Mouse (Mus musculus): ENCODE measurements around the gene Bmp4.

GRCm38 (mm10) chr14:46399925-46400324 is 9.5 kb upstream of the Bmp4 start:
- TF ChIP-seq CTCF (IDR thresholded peaks at IDR 0.05; ENCODE audit: insufficient read depth, low read length) (no peak), POLR2A (IDR thresholded peaks at IDR 0.05; ENCODE audit: borderline replicate concordance, extremely low read depth, low read depth, low read length) (no peak)

Data from lung, adult 2 months (tissue).